Mouse (Mus musculus): ENCODE results near the gene Crlf3.

Crlf3 gene

DNA sequence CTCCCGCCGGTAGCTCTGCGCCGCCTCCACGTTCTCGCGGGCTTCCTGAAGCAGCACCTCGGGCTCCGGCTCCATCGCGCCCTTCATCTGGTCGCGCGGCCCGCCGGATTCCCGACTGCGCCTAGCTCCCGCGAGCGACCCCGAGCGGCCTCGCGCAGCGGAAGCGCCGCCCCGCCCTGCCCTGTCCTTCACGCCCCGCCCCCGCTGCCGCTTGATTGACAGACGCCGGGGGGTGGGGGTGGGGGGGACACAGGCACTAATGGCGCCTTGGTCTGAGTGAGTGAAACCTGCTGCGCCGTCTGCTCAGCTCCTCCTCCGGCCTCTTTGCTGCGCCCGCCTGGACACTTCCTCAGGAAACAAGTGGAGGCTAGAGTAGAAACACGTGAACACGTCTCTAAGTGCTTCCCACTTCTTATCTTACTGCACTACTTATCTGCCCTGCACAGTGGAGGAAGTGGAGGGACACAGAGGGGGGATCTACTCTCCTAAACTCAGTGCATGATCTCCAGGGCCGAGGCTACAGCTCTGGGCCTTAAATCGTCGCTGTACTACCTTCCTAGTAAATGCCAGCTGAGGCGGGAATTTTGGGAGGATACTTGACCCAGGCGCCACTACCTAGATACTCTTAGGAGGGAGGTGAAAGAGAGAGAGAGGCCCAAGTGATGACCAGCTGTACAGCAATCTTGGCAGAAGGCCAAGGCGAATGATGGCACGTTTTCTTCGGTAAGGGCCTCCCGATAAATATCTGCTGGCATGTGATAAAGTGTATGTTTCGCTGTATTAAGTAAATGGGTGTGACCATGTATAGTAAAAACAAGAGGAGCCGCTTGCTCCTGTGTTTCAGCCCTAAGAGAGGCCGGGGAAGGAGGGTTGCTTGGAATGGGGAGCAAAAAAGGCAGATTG lies at the start of gene Crlf3:
Gene Crlf3 (minus strand): TSS at position 166 of the 903 bp plus-strand sequence.
- TF ChIP-seq CTCF (conservative IDR thresholded peaks at IDR 0.05; ENCODE audit: low read length) = no peak
- TF ChIP-seq NANOG (IDR thresholded peaks at IDR 0.05; ENCODE audit: borderline replicate concordance, low read length) = no peak
- TF ChIP-seq POU5F1 (IDR thresholded peaks at IDR 0.05; ENCODE audit: borderline replicate concordance, low read length) = no peak
- Histone ChIP-seq H3K9me3 (ENCODE audit: low read length) (0 out of 2 replicates have a peak, but pooled peaks cover 5% of the 10 kb centered on the region), H3K27me3 (ENCODE audit: insufficient read depth, low read length) (no peaks in the 10 kb centered on the region), H3K4me3 (replicated peaks; ENCODE audit: low read length) (peak within 1 kb of the TSS; percentile 96), H3K4me1 (replicated peaks; ENCODE audit: low read depth, low read length) (peaks cover 38% of the 10 kb centered on the region), H3K36me3 (ENCODE audit: insufficient read depth, low read length) (peaks cover 25% of the 10 kb centered on the region)

DNA sequence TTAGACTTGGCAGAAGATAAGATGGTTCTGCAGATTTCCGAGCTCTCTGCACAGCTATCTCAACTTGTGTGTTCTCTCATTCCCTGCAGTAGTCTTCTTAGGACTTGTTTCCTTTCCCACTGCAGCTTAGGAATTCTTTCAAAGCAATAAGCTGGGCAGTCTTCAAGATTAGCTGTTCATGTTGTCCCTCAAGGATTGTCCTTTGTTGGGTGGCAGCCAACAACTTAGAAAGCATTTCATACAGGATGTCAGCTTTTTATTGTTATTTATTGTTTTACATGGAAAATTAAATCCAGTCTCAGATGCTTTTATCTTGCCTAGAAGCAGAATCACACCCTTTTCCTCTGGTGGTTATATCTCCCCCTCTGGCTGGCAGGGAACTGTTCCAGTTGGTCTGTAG lies 35.6 kb upstream of the Crlf3 start:
- Histone ChIP-seq H3K4me3 (replicated peaks; ENCODE audit: low read length) (no peak overlapping the region), H3K9me3 (ENCODE audit: low read length) (no peaks in the 10 kb centered on the region), H3K36me3 (ENCODE audit: insufficient read depth, low read length) (peaks cover 90% of the 10 kb centered on the region), H3K27me3 (ENCODE audit: insufficient read depth, low read length) (no peaks in the 10 kb centered on the region), H3K4me1 (replicated peaks; ENCODE audit: low read depth, low read length) (peaks cover 10% of the 10 kb centered on the region; the same call in 1 of the 2 replicates)
- TF ChIP-seq CTCF (conservative IDR thresholded peaks at IDR 0.05; ENCODE audit: low read length) = no peak
- TF ChIP-seq POU5F1 (IDR thresholded peaks at IDR 0.05; ENCODE audit: borderline replicate concordance, low read length) = no peak
- no peak for TF ChIP-seq NANOG (IDR thresholded peaks at IDR 0.05; ENCODE audit: borderline replicate concordance, low read length)

DNA sequence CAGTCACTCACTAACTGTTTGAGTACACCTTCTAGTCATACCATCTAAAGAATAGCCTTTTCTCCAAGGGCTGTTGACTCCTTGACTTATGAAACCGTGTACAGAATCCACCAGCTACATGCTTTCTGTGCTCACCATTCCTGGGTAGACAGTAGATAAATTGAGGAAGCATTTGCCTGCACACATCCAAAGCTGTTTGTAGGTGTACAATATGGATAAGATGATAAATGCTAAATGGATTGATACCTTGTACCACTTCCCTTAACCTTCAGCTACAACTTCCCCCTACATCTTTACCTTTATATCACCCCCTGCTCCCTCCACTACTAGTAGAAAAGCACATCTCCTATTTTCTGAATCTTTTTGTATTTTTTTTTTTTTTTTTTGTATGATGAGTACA lies 23.6 kb upstream of the Crlf3 start:
- TF ChIP-seq CTCF (conservative IDR thresholded peaks at IDR 0.05; ENCODE audit: low read length) = no peak
- TF ChIP-seq NANOG (IDR thresholded peaks at IDR 0.05; ENCODE audit: borderline replicate concordance, low read length) = no peak
- TF ChIP-seq POU5F1 (IDR thresholded peaks at IDR 0.05; ENCODE audit: borderline replicate concordance, low read length) = no peak
- peaks cover 19% of the 10 kb centered on the region for H3K4me1 ChIP-seq (replicated peaks; ENCODE audit: low read depth, low read length)
- peaks cover 90% of the 10 kb centered on the region for H3K36me3 ChIP-seq (ENCODE audit: insufficient read depth, low read length)
- H3K4me3 ChIP-seq (replicated peaks; ENCODE audit: low read length) = no peak overlapping the region
- no peaks in the 10 kb centered on the region for H3K9me3 ChIP-seq (ENCODE audit: low read length)
- no peaks in the 10 kb centered on the region for H3K27me3 ChIP-seq (ENCODE audit: insufficient read depth, low read length)

DNA sequence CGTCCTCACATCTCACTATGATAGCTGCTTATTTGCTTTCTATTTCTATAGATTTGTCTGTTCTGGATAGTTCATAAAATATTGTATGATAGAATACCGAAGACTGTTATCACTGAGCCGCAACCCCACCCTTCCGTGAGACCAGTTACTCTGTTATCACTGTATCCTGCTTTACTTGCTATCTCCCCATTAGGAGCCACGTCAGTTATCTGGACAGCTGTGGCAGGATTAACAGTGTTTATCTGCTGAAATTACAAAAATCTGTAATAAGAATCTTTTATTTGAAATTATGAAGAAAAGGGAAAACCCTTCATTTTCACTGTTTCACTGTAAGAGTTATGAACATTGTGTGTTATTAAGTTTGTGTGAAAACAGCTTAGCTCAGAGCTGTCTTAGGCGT lies 20.5 kb upstream of the Crlf3 start:
- Histone ChIP-seq H3K4me1 (replicated peaks; ENCODE audit: low read depth, low read length) (peaks cover 47% of the 10 kb centered on the region), H3K36me3 (ENCODE audit: insufficient read depth, low read length) (peaks cover 84% of the 10 kb centered on the region), H3K9me3 (ENCODE audit: low read length) (no peaks in the 10 kb centered on the region), H3K27me3 (ENCODE audit: insufficient read depth, low read length) (no peaks in the 10 kb centered on the region), H3K4me3 (replicated peaks; ENCODE audit: low read length) (no peak overlapping the region)
- TF ChIP-seq POU5F1 (IDR thresholded peaks at IDR 0.05; ENCODE audit: borderline replicate concordance, low read length) (no peak), NANOG (IDR thresholded peaks at IDR 0.05; ENCODE audit: borderline replicate concordance, low read length) (no peak), CTCF (conservative IDR thresholded peaks at IDR 0.05; ENCODE audit: low read length) (no peak)

DNA sequence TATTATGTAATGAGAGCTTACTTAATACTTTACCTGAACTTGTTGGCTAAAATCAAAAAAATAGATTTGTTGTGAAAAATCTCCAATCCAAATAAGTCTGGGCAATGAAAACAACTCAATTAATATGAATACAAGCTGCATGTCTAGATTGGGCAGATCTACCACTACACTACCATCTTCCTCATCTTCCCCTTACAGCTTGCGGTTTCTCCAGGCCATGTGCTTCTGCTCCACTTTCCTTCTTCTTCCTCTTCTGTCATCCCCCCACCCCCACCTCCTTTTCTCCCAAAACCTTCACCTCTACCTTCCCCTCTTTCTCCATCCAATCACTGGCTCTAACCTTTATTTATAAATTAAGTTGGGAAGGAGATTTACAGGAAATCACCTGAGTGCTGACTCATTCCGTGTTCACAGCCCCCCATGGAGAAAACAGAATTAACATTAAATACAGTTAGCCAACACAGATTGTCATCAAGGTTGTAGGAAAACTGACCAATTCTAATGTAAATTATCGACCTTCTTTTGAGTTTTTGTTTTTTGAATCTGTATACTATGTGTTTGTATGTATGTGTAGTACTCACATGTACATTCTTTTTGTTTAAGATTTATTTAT lies 17.8 kb upstream of the Crlf3 start:
- Histone ChIP-seq H3K4me3 (replicated peaks; ENCODE audit: low read length) (no peak overlapping the region), H3K36me3 (ENCODE audit: insufficient read depth, low read length) (peaks cover 85% of the 10 kb centered on the region), H3K4me1 (replicated peaks; ENCODE audit: low read depth, low read length) (peaks cover 64% of the 10 kb centered on the region), H3K9me3 (ENCODE audit: low read length) (no peaks in the 10 kb centered on the region), H3K27me3 (ENCODE audit: insufficient read depth, low read length) (no peaks in the 10 kb centered on the region)
- TF ChIP-seq NANOG (IDR thresholded peaks at IDR 0.05; ENCODE audit: borderline replicate concordance, low read length) = peak; percentile 76
- TF ChIP-seq CTCF (conservative IDR thresholded peaks at IDR 0.05; ENCODE audit: low read length) = no peak

DNA sequence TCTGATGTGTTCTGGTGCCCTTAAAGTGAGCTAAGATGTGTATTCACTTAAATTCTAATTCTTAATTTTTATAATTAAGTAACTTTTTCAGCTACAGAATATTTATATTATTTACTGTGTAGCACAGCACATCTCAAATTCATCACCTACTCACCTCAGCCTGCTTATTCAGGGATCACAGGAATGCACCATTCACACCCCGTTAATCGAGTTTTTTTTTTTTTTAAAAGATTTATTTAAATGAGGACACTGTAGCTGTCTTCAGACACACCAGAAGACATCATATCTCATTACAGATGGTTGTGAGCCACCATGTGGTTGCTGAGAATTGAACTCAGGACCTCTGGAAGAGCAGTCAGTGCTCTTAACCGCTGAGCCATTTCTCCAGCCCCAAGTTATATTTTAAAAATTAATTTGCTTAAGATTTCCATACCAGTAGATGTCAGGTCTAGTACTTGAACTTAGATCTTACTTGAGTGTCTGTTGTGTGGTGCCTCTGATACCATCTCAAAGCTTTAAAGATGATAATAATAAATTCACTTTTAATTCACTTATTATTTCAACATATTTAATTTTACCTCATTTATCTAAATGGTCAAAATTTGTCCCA lies 9.9 kb upstream of the Crlf3 start:
- Histone ChIP-seq H3K36me3 (ENCODE audit: insufficient read depth, low read length) (peaks cover 38% of the 10 kb centered on the region), H3K4me1 (replicated peaks; ENCODE audit: low read depth, low read length) (peaks cover 50% of the 10 kb centered on the region), H3K27me3 (ENCODE audit: insufficient read depth, low read length) (no peaks in the 10 kb centered on the region), H3K9me3 (ENCODE audit: low read length) (no peaks in the 10 kb centered on the region), H3K4me3 (replicated peaks; ENCODE audit: low read length) (peak overlapping the region; percentile 98)
- TF ChIP-seq CTCF (conservative IDR thresholded peaks at IDR 0.05; ENCODE audit: low read length) (no peak), POU5F1 (IDR thresholded peaks at IDR 0.05; ENCODE audit: borderline replicate concordance, low read length) (no peak), NANOG (IDR thresholded peaks at IDR 0.05; ENCODE audit: borderline replicate concordance, low read length) (no peak)

DNA sequence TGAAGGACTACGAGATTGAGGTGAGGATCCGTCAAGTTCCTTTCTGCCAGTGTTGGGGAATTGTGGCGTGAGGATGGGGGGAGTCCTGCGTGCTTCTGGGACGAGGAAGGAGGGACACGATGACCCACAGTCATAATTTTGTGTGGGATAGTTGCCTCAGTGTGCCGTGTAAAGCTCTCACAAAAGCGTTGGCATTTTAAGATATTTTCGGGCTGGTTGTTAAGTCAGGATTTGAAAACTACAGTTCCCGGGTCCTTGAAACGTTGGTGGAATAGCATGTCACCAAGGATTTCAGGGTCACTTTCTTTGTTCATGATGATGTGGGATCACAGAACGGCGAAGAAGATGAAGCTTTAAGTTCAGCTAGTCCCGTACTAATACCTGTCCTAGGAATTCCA lies 9.0 kb upstream of the Crlf3 start:
- peak overlapping the region; percentile 98 for H3K4me3 ChIP-seq (replicated peaks; ENCODE audit: low read length)
- H3K27me3 ChIP-seq (ENCODE audit: insufficient read depth, low read length) = no peaks in the 10 kb centered on the region
- H3K9me3 ChIP-seq (ENCODE audit: low read length) = no peaks in the 10 kb centered on the region
- H3K4me1 ChIP-seq (replicated peaks; ENCODE audit: low read depth, low read length) = peaks cover 47% of the 10 kb centered on the region
- peaks cover 29% of the 10 kb centered on the region for H3K36me3 ChIP-seq (ENCODE audit: insufficient read depth, low read length)
- no peak for TF ChIP-seq POU5F1 (IDR thresholded peaks at IDR 0.05; ENCODE audit: borderline replicate concordance, low read length)
- TF ChIP-seq NANOG (IDR thresholded peaks at IDR 0.05; ENCODE audit: borderline replicate concordance, low read length) = no peak
- TF ChIP-seq CTCF (conservative IDR thresholded peaks at IDR 0.05; ENCODE audit: low read length) = no peak
